Mouse (Mus musculus) hindbrain, embryonic 10.5 days (tissue): ENCODE measurements at regions not wholly inside any gene's neighbourhood (a gene's known extent, or its start where the extent isn't known, plus 50 kb on each side); places are given as distances from the start of the nearest gene placed in this dataset.

Experiments used
- DNase-seq: peaks from one replicate; pipeline ENCODE4 v3.0.0-alpha.2; 2017; ENCODE audit warnings: low spot score
- H3K27ac ChIP-seq: fragments of 300-500 bp; sonication (generic); 2 replicates; pipeline ENCODE4 v1.5.1; 2016; ENCODE audit warnings: mild to moderate bottlenecking, moderate library complexity
- H3K27me3 ChIP-seq: fragments of 300-500 bp; sonication (generic); 2 replicates; pipeline ENCODE4 v1.6.1; 2016; ENCODE audit warnings: mild to moderate bottlenecking; ENCODE audit not compliant: poor library complexity, insufficient read depth, severe bottlenecking
- H3K36me3 ChIP-seq: fragments of 300-500 bp; sonication (generic); 2 replicates; pipeline ENCODE4 v1.6.1; 2016; ENCODE audit warnings: mild to moderate bottlenecking, moderate library complexity
- H3K4me1 ChIP-seq: fragments of 300-500 bp; sonication (generic); replicated peaks from 2 replicates; pipeline ENCODE4 v1.6.1; 2016; ENCODE audit warnings: mild to moderate bottlenecking
- H3K4me3 ChIP-seq: fragments of 300-500 bp; sonication (generic); 2 replicates; pipeline ENCODE4 v1.5.1; 2016; ENCODE audit warnings: mild to moderate bottlenecking, moderate library complexity
- H3K9me3 ChIP-seq: fragments of 300-500 bp; sonication (generic); 2 replicates; pipeline ENCODE4 v1.6.1; 2016; ENCODE audit warnings: mild to moderate bottlenecking, moderate library complexity
- WGBS: fragments of 180-500 bp; shearing (Covaris S2); methylation state at CpG from one replicate; pipeline ENCODE4 v1.1.7; 2016; 5-methylcytosine and 5-hydroxymethylcytosine counted together

GRCm38 (mm10) chr13:54847764-54848183 is 58.6 kb downstream of the Tspan17 start:
- H3K36me3 ChIP-seq, result no peaks in the 10 kb centered on the region
- H3K27ac ChIP-seq, result 0 out of 2 replicates have a peak overlapping the region, but pooled peaks have one; percentile 24
- WGBS, result 47% methylated on average over 3 of the region's 3 CpGs

GRCm38 (mm10) chr13:54851131-54851530 is 62.0 kb downstream of the Tspan17 start:
- Histone ChIP-seq H3K36me3 (no peaks in the 10 kb centered on the region), H3K4me1 (peaks cover 29% of the 10 kb centered on the region), H3K27ac (no peak overlapping the region), H3K4me3 (no peak overlapping the region), H3K9me3 (no peaks in the 10 kb centered on the region), H3K27me3 (peaks cover 35% of the 10 kb centered on the region)
- 65% methylated on average over 4 of the region's 4 CpGs for WGBS
- no peak for DNase-seq

More at GRCm38 (mm10) chr13:54847764-54848183, 58.6 kb downstream of the Tspan17 start:
- no peaks in the 10 kb centered on the region for H3K9me3 ChIP-seq
- peaks cover 22% of the 10 kb centered on the region for H3K27me3 ChIP-seq
- no peak overlapping the region for H3K4me3 ChIP-seq
- peaks cover 18% of the 10 kb centered on the region for H3K4me1 ChIP-seq
- no peak for DNase-seq

- no peak for DNase-seq
- Histone ChIP-seq H3K4me3 (no peak overlapping the region), H3K27me3 (peaks cover 31% of the 10 kb centered on the region), H3K36me3 (no peaks in the 10 kb centered on the region), H3K4me1 (peaks cover 18% of the 10 kb centered on the region), H3K27ac (no peak overlapping the region), H3K9me3 (no peaks in the 10 kb centered on the region)
- WGBS, result 43% methylated on average over 14 of the region's 14 CpGs
These were observed 66.4 kb downstream of the Tspan17 start for GRCm38 (mm10) chr13:54855333-54856238.

GRCm38 (mm10) chr13:54862931-54863330 is 73.8 kb downstream of the Tspan17 start:
- H3K9me3 ChIP-seq, result no peaks in the 10 kb centered on the region
- no peak overlapping the region for H3K4me3 ChIP-seq
- H3K27ac ChIP-seq, result no peak overlapping the region
- peaks cover 18% of the 10 kb centered on the region for H3K27me3 ChIP-seq
- H3K36me3 ChIP-seq, result no peaks in the 10 kb centered on the region
- WGBS, result 92% methylated on average over 4 of the region's 4 CpGs
- H3K4me1 ChIP-seq, result peaks cover 4% of the 10 kb centered on the region
- no peak for DNase-seq

- DNase-seq, result peak; percentile 34
- Histone ChIP-seq H3K36me3 (no peaks in the 10 kb centered on the region), H3K9me3 (no peaks in the 10 kb centered on the region), H3K4me1 (peaks cover 4% of the 10 kb centered on the region), H3K4me3 (no peak overlapping the region), H3K27me3 (peaks cover 28% of the 10 kb centered on the region), H3K27ac (peak overlapping the region; percentile 53; the same call in 1 of the 2 replicates)
- WGBS, result 59% methylated on average over 10 of the region's 10 CpGs
These were observed 74.9 kb downstream of the Tspan17 start for GRCm38 (mm10) chr13:54864048-54864447.

GRCm38 (mm10) chr13:54872004-54872403 is 77.2 kb upstream of the Unc5a start:
- 47% methylated on average over 12 of the region's 12 CpGs for WGBS
- Histone ChIP-seq H3K4me1 (peaks cover 27% of the 10 kb centered on the region), H3K27ac (no peak overlapping the region), H3K9me3 (no peaks in the 10 kb centered on the region), H3K36me3 (no peaks in the 10 kb centered on the region), H3K4me3 (no peak overlapping the region), H3K27me3 (peaks cover 86% of the 10 kb centered on the region)
- no peak for DNase-seq

GRCm38 (mm10) chr13:54873882-54874281 is 75.3 kb upstream of the Unc5a start:
- H3K27ac ChIP-seq, result peak overlapping the region; percentile 92
- H3K4me1 ChIP-seq, result peaks cover 27% of the 10 kb centered on the region
- 56% methylated on average over 9 of the region's 9 CpGs for WGBS
- no peaks in the 10 kb centered on the region for H3K9me3 ChIP-seq
- no peak for DNase-seq
- H3K4me3 ChIP-seq, result peak overlapping the region; percentile 50
- peaks cover 81% of the 10 kb centered on the region for H3K27me3 ChIP-seq
- no peaks in the 10 kb centered on the region for H3K36me3 ChIP-seq

GRCm38 (mm10) chr13:54874291-54875200 is 74.7 kb upstream of the Unc5a start:
- WGBS, result under 1% methylated on average over 38 of the region's 38 CpGs
- peak overlapping the region; percentile 92 for H3K27ac ChIP-seq
- peaks cover 27% of the 10 kb centered on the region for H3K4me1 ChIP-seq
- DNase-seq, result peak; percentile 68
- peak overlapping the region; percentile 50 for H3K4me3 ChIP-seq
- H3K9me3 ChIP-seq, result no peaks in the 10 kb centered on the region
- H3K36me3 ChIP-seq, result no peaks in the 10 kb centered on the region
- peaks cover 80% of the 10 kb centered on the region for H3K27me3 ChIP-seq

- H3K36me3 ChIP-seq, result no peaks in the 10 kb centered on the region
- peaks cover 27% of the 10 kb centered on the region for H3K4me1 ChIP-seq
- H3K27ac ChIP-seq, result no peak overlapping the region
- DNase-seq, result no peak
- WGBS, result 31% methylated on average over 8 of the region's 8 CpGs
- no peaks in the 10 kb centered on the region for H3K9me3 ChIP-seq
- H3K4me3 ChIP-seq, result no peak overlapping the region
- H3K27me3 ChIP-seq, result peaks cover 63% of the 10 kb centered on the region
These were observed 72.7 kb upstream of the Unc5a start for GRCm38 (mm10) chr13:54876556-54876955.

- WGBS, result 86% methylated on average over 8 of the region's 8 CpGs
- no peak overlapping the region for H3K27ac ChIP-seq
- H3K4me1 ChIP-seq, result peaks cover 18% of the 10 kb centered on the region
These were observed 71.6 kb upstream of the Unc5a start for GRCm38 (mm10) chr13:54877656-54878055.

GRCm38 (mm10) chr13:54879325-54879724 is 69.9 kb upstream of the Unc5a start:
- no peaks in the 10 kb centered on the region for H3K9me3 ChIP-seq
- no peak overlapping the region for H3K27ac ChIP-seq
- no peaks in the 10 kb centered on the region for H3K36me3 ChIP-seq
- 79% methylated on average over 5 of the region's 5 CpGs for WGBS
- no peak overlapping the region for H3K4me3 ChIP-seq
- no peak for DNase-seq
- peaks cover 43% of the 10 kb centered on the region for H3K27me3 ChIP-seq
- H3K4me1 ChIP-seq, result peaks cover 21% of the 10 kb centered on the region

More at GRCm38 (mm10) chr13:54877656-54878055, 71.6 kb upstream of the Unc5a start:
- Histone ChIP-seq H3K27me3 (peaks cover 52% of the 10 kb centered on the region), H3K9me3 (no peaks in the 10 kb centered on the region), H3K4me3 (no peak overlapping the region), H3K36me3 (no peaks in the 10 kb centered on the region)
- DNase-seq, result no peak

- H3K4me3 ChIP-seq, result no peak overlapping the region
- peaks cover 21% of the 10 kb centered on the region for H3K4me1 ChIP-seq
- H3K36me3 ChIP-seq, result no peaks in the 10 kb centered on the region
- H3K27ac ChIP-seq, result no peak overlapping the region
- no peak for DNase-seq
- 52% methylated on average over 2 of the region's 2 CpGs for WGBS
- no peaks in the 10 kb centered on the region for H3K9me3 ChIP-seq
- H3K27me3 ChIP-seq, result peaks cover 36% of the 10 kb centered on the region
These were observed 69.0 kb upstream of the Unc5a start for GRCm38 (mm10) chr13:54880204-54880603.
